ENCODE assay signal across 31 mouse cellular contexts in the genomic region with DNA sequence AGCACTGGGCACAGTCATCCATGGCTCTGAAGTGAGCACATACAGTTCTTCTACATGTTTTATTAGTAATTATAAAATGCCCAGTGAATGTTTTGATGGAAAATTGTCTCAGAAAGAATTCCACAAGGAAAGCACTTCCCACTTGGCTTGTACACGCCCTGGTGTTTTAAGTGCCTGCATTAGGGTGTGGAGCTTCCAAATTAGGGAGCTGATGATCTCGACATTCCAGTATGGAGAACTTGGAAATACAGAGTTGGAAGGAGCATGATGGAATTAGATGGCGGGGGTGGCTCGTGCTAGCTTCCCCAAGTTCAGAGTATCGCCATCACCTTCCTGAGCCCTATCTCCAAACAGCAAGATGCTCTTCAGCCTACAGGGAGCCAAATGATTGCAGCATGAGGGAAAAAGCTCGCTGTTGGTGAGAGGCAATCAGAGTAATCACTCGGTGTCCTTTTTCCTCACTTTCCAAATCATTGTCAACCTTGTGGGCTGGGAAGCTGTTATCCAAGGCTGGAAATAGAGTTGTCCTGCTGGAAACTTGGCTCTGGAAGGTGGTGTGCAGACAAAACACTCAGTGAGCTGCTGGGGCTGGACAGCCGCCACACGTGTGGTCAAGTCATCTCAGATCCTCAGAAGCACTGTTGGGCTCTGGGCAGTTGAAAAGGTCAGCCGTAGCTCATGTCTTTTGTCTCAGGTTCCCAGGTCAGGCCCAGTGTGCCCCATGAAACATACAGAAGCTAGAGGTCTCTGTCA. TPM values are rescaled to one million over a fixed set of nuclear protein-coding genes. Genes with fewer than 3 reads are reported as not detected.
DNase-seq lines count a peak whose midpoint lies in the region; ATAC-seq and TF ChIP-seq lines count a peak whose summit lies in the region.
"Had no signal": no experiment of that assay in that cellular context is flagged by ENCODE, and none has a peak within 500 bp of the region (broad histone marks: within the 10 kb centered on the region; RNA-seq: fewer than 3 reads in every experiment).

No protein-coding gene starts in this region.

- H3K4me2 ChIP-seq in limb, embryonic 13.5 days (replicated peaks): no peak overlapping the region
- no peak overlapping the region for H3K4me2 ChIP-seq in forebrain, embryonic 13.5 days
- no peak overlapping the region for H3K4me2 ChIP-seq in kidney, embryonic 15.5 days
- H3K4me2 ChIP-seq: embryonic facial prominence, embryonic 12.5 days; heart, embryonic 15.5 days; liver, embryonic 15.5 days; lung, embryonic 15.5 days; midbrain, embryonic 15.5 days; neural tube, embryonic 15.5 days; stomach, embryonic 15.5 days had no signal

- no peak overlapping the region for H3K4me3 ChIP-seq in limb, embryonic 13.5 days
- H3K4me3 ChIP-seq in limb, embryonic 10.5 days: no peak overlapping the region
- no peak overlapping the region for H3K4me3 ChIP-seq in embryonic fibroblast, embryonic 13.5 days (ENCODE audit: insufficient read depth, low read length)
- H3K4me3 ChIP-seq in forebrain, embryonic 13.5 days: no peak overlapping the region
- H3K4me3 ChIP-seq in kidney, embryonic 15.5 days (replicated peaks): no peak overlapping the region
- H3K4me3 ChIP-seq: embryonic facial prominence, embryonic 12.5 days; erythroblast, embryonic 14.5 days; heart, embryonic 15.5 days; liver, embryonic 15.5 days; lung, embryonic 15.5 days; midbrain, embryonic 15.5 days; neural tube, embryonic 15.5 days; stomach, embryonic 15.5 days had no signal

- H3K9me3 ChIP-seq in limb, embryonic 13.5 days: no peaks in the 10 kb centered on the region
- H3K9me3 ChIP-seq in limb, embryonic 10.5 days (replicated peaks): no peaks in the 10 kb centered on the region
- no peaks in the 10 kb centered on the region for H3K9me3 ChIP-seq in forebrain, embryonic 13.5 days (replicated peaks)
- no peaks in the 10 kb centered on the region for H3K9me3 ChIP-seq in kidney, embryonic 15.5 days (replicated peaks)
- H3K9me3 ChIP-seq: embryonic facial prominence, embryonic 12.5 days; heart, embryonic 15.5 days; liver, embryonic 15.5 days; lung, embryonic 15.5 days; midbrain, embryonic 15.5 days; neural tube, embryonic 15.5 days; stomach, embryonic 15.5 days had no signal

- peak; percentile 42 to 68 for DNase-seq in heart, adult 18-20 months
- no peak for DNase-seq in heart, adult 8-10 months (ENCODE audit: low spot score)
- DNase-seq in limb, embryonic 10.5 days (ENCODE audit: low spot score): no peak
- peak; percentile 45 for DNase-seq in Muller cell, postnatal 12 days (ENCODE audit: inconsistent ontology term)
- DNase-seq: adrenal gland, postnatal 14 days; cerebellum, adult 11 months; cerebellum, adult 9-10 months; cerebellum, postnatal 36 days; forebrain, postnatal 0 days; kidney, adult 18-20 months; layer of hippocampus, postnatal 36 days; retina, postnatal 1 day; right cerebral cortex, postnatal 14 days; thymus, postnatal 14 days had no signal

- H3K27ac ChIP-seq in limb, embryonic 13.5 days: no peak overlapping the region
- H3K27ac ChIP-seq in limb, embryonic 10.5 days: no peak overlapping the region
- H3K27ac ChIP-seq in embryonic fibroblast, embryonic 13.5 days (ENCODE audit: insufficient read depth, low read length): peak overlapping the region; percentile 28
- H3K27ac ChIP-seq in forebrain, embryonic 13.5 days: no peak overlapping the region
- no peak overlapping the region for H3K27ac ChIP-seq in kidney, embryonic 15.5 days
- H3K27ac ChIP-seq: embryonic facial prominence, embryonic 12.5 days; heart, embryonic 15.5 days; liver, embryonic 15.5 days; lung, embryonic 15.5 days; macrophage; midbrain, embryonic 15.5 days; neural tube, embryonic 15.5 days; stomach, embryonic 15.5 days had no signal

- H3K36me3 ChIP-seq in limb, embryonic 13.5 days: peaks cover 93% of the 10 kb centered on the region
- H3K36me3 ChIP-seq in limb, embryonic 10.5 days: peaks cover 94% of the 10 kb centered on the region
- H3K36me3 ChIP-seq in forebrain, embryonic 13.5 days (ENCODE audit: poor library complexity, severe bottlenecking): peaks cover 96% of the 10 kb centered on the region
- peaks cover 91% of the 10 kb centered on the region for H3K36me3 ChIP-seq in kidney, embryonic 15.5 days

- no peaks in the 10 kb centered on the region for H3K27me3 ChIP-seq in limb, embryonic 13.5 days
- no peaks in the 10 kb centered on the region for H3K27me3 ChIP-seq in limb, embryonic 10.5 days (ENCODE audit: low read depth, poor library complexity, severe bottlenecking)
- no peaks in the 10 kb centered on the region for H3K27me3 ChIP-seq in forebrain, embryonic 13.5 days
- H3K27me3 ChIP-seq in kidney, embryonic 15.5 days: no peaks in the 10 kb centered on the region
- H3K27me3 ChIP-seq: CH12.LX; embryonic facial prominence, embryonic 12.5 days; heart, embryonic 15.5 days; liver, embryonic 15.5 days; lung, embryonic 15.5 days; midbrain, embryonic 15.5 days; neural tube, embryonic 15.5 days; Patski; stomach, embryonic 15.5 days had no signal

- no peak for ATAC-seq in limb, embryonic 13.5 days (ENCODE audit: low FRiP score, low read depth)
- ATAC-seq in forebrain, embryonic 13.5 days: no peak
- no peak for ATAC-seq in kidney, embryonic 15.5 days (replicated peaks; ENCODE audit: low FRiP score)
- ATAC-seq: forebrain, postnatal 0 days; hindbrain, embryonic 16.5 days; midbrain, embryonic 15.5 days; Patski had no signal

- TF ChIP-seq CTCF in embryonic fibroblast, embryonic 13.5 days (IDR thresholded peaks at IDR 0.05; ENCODE audit: borderline replicate concordance, insufficient read depth, low read length): no peak

- TF ChIP-seq POLR2A in embryonic fibroblast, embryonic 13.5 days (IDR thresholded peaks at IDR 0.05; ENCODE audit: low read depth, low read length): no peak

- 0 out of 2 replicates have a peak overlapping the region, but pooled peaks have one; percentile 9 for H3K9ac ChIP-seq in limb, embryonic 13.5 days
- H3K9ac ChIP-seq in forebrain, embryonic 13.5 days: no peak overlapping the region
- no peak overlapping the region for H3K9ac ChIP-seq in kidney, embryonic 15.5 days
- H3K9ac ChIP-seq: embryonic facial prominence, embryonic 12.5 days; forebrain, postnatal 0 days; heart, embryonic 15.5 days; liver, embryonic 15.5 days; lung, embryonic 15.5 days; midbrain, embryonic 15.5 days; neural tube, embryonic 15.5 days; stomach, embryonic 15.5 days had no signal

- H3K4me1 ChIP-seq in limb, embryonic 13.5 days: no peaks in the 10 kb centered on the region
- no peaks in the 10 kb centered on the region for H3K4me1 ChIP-seq in limb, embryonic 10.5 days
- peaks cover 18% of the 10 kb centered on the region for H3K4me1 ChIP-seq in embryonic fibroblast, embryonic 13.5 days (ENCODE audit: control insufficient read depth, insufficient read depth, low read length)
- no peaks in the 10 kb centered on the region for H3K4me1 ChIP-seq in forebrain, embryonic 13.5 days
- no peaks in the 10 kb centered on the region for H3K4me1 ChIP-seq in kidney, embryonic 15.5 days
- H3K4me1 ChIP-seq: embryonic facial prominence, embryonic 12.5 days; heart, embryonic 15.5 days; liver, embryonic 15.5 days; lung, embryonic 15.5 days; midbrain, embryonic 15.5 days; stomach, embryonic 15.5 days had no signal

- WGBS in limb, embryonic 13.5 days: 89% methylated on average over 10 of the region's 10 CpGs
- 89% methylated on average over 10 of the region's 10 CpGs for WGBS in limb, embryonic 10.5 days
- WGBS in forebrain, embryonic 13.5 days: 91% methylated on average over 10 of the region's 10 CpGs
- WGBS in kidney, embryonic 15.5 days: 83% methylated on average over 10 of the region's 10 CpGs

RNA-seq across cellular contexts. Expression of gene Angptl7, which starts 27.1 kb away (rescaled TPM):
- total RNA-seq in heart, adult 18-20 months (2021): 1 to 10 TPM; 1.2 to 2.0 TPM
- total RNA-seq in heart, adult 8-10 months (2022): 1 to 10 TPM in 2 of 4 experiments, under 1 TPM in 2; 0.72 to 1.8 (median 1.3) TPM
- polyA plus RNA-seq in limb, embryonic 13.5 days (2015; fragmentation: Nextera tagmentation; extraction: Ambion mirVana): 1.3 and 2.0 TPM in 2 replicates
- 0.23 and 0.56 TPM in 2 replicates for polyA plus RNA-seq in limb, embryonic 10.5 days (2016; fragmentation: Nextera tagmentation; extraction: Ambion mirVana)
- 2.3 and 3.2 TPM in 2 replicates for polyA plus RNA-seq in embryonic fibroblast, embryonic 13.5 days (2011; ENCODE audit: insufficient read length, low read depth, missing spikeins)
- 0.37 and 0.41 TPM in 2 replicates for polyA plus RNA-seq in forebrain, embryonic 13.5 days (2015; fragmentation: Nextera tagmentation; extraction: Ambion mirVana)
- 1.4 and 3.8 TPM in 2 replicates for polyA plus RNA-seq in kidney, embryonic 15.5 days (2015; fragmentation: Nextera tagmentation; extraction: Ambion mirVana)
- total RNA-seq: CH12.LX; megakaryocyte-erythroid progenitor cell, adult 5-6 weeks had no signal
- polyA plus RNA-seq: erythroblast, embryonic 14.5 days had no signal

RNA-seq across cellular contexts. Expression of gene Exosc10, which starts 30.9 kb away (rescaled TPM):
- 10 to 100 TPM; 33.7 to 39.3 TPM for total RNA-seq in heart, adult 18-20 months (2021)
- total RNA-seq in heart, adult 8-10 months (2022): 10 to 100 TPM; 31.6 to 40.9 (median 35.7) TPM
- 103 TPM in 2 replicates for polyA plus RNA-seq in limb, embryonic 13.5 days (2015; fragmentation: Nextera tagmentation; extraction: Ambion mirVana)
- 108 and 115 TPM in 2 replicates for polyA plus RNA-seq in limb, embryonic 10.5 days (2016; fragmentation: Nextera tagmentation; extraction: Ambion mirVana)
- polyA plus RNA-seq in embryonic fibroblast, embryonic 13.5 days (2011; ENCODE audit: insufficient read length, low read depth, missing spikeins): 50.4 and 50.7 TPM in 2 replicates
- 84.0 and 87.3 TPM in 2 replicates for polyA plus RNA-seq in forebrain, embryonic 13.5 days (2015; fragmentation: Nextera tagmentation; extraction: Ambion mirVana)
- 89.3 and 98.3 TPM in 2 replicates for polyA plus RNA-seq in kidney, embryonic 15.5 days (2015; fragmentation: Nextera tagmentation; extraction: Ambion mirVana)

Comparison
In these comparisons a context has a peak if more than half of its experiments do, and no peak if none do; other contexts are left out.
1. DNase-seq: peak in heart, adult 18-20 months (2 of 2) and Muller cell, postnatal 12 days (single experiment); none in heart, adult 8-10 months (single experiment) and limb, embryonic 10.5 days (single experiment).